Mouse (Mus musculus) gonadal fat pad, adult 2 months (tissue): ENCODE data around the gene Katnbl1. TPM values are rescaled to one million over a fixed set of nuclear protein-coding genes. Genes with fewer than 3 reads are reported as not detected.
"Not testable (repeated sequence)": the region's sequence is repeated elsewhere in the genome, so short reads cannot be mapped to it uniquely, and the experiment has no call there.

Experiments used
- DNase-seq: peaks from one replicate; pipeline ENCODE4 v3.0.0-alpha.2; 2012; ENCODE audit warnings: low read depth
- polyA plus RNA-seq: library from polyadenylated mRNA; depleted of rRNA; stranded (reverse); fragments of >200 nt; gene quantifications from 2 replicates; pipeline ENCODE4 v1.2.3, GENCODE M21; 2012

The Katnbl1 gene
- polyA plus RNA-seq, 1 experiment = 3.8 TPM

GRCm38 (mm10) chr2:112392689-112393088 is 13.7 kb downstream of the Katnbl1 start:
- DNase-seq = no peak

GRCm38 (mm10) chr2:112393958-112394357 is 14.9 kb downstream of the Katnbl1 start:
- no peak for DNase-seq

GRCm38 (mm10) chr2:112396649-112397048 is 17.6 kb downstream of the Katnbl1 start:
- DNase-seq = no peak

GRCm38 (mm10) chr2:112407030-112407429 is 28.0 kb downstream of the Katnbl1 start:
- no peak for DNase-seq

GRCm38 (mm10) chr2:112425308-112425707 is 46.3 kb downstream of the Katnbl1 start:
- DNase-seq = no peak

- DNase-seq = not testable (repeated sequence)
Observed at GRCm38 (mm10) chr2:112428534-112428933, 49.5 kb downstream of the Katnbl1 start.

- no peak for DNase-seq
Observed at GRCm38 (mm10) chr2:112429665-112430064, 50.7 kb downstream of the Katnbl1 start.

GRCm38 (mm10) chr2:112430403-112430802 is 51.4 kb downstream of the Katnbl1 start:
- DNase-seq = no peak

GRCm38 (mm10) chr2:112432523-112432922 is 53.5 kb downstream of the Katnbl1 start:
- DNase-seq = no peak

- no peak for DNase-seq
Observed at GRCm38 (mm10) chr2:112433359-112433758, 54.3 kb downstream of the Katnbl1 start.

GRCm38 (mm10) chr2:112436292-112436691 is 57.3 kb downstream of the Katnbl1 start:
- no peak for DNase-seq

GRCm38 (mm10) chr2:112437589-112437988 is 58.6 kb downstream of the Katnbl1 start:
- DNase-seq = no peak

GRCm38 (mm10) chr2:112443491-112443890 is 64.5 kb downstream of the Katnbl1 start:
- DNase-seq = no peak

GRCm38 (mm10) chr2:112445511-112445910 is 66.5 kb downstream of the Katnbl1 start:
- DNase-seq = no peak

- DNase-seq = not testable (repeated sequence)
Observed at GRCm38 (mm10) chr2:112448046-112448445, 69.0 kb downstream of the Katnbl1 start.

GRCm38 (mm10) chr2:112448510-112449059 is 69.6 kb downstream of the Katnbl1 start:
- DNase-seq = no peak

GRCm38 (mm10) chr2:112449597-112450296 is 70.7 kb downstream of the Katnbl1 start:
- no peak for DNase-seq

- not testable (repeated sequence) for DNase-seq
Observed at GRCm38 (mm10) chr2:112452513-112452912, 73.5 kb downstream of the Katnbl1 start.

GRCm38 (mm10) chr2:112454125-112454861 is 75.3 kb downstream of the Katnbl1 start:
- no peak for DNase-seq

GRCm38 (mm10) chr2:112454862-112455564 is 76.0 kb downstream of the Katnbl1 start, which contains the start of gene Emc7:
Emc7 (plus strand) TSS chr2:112454997.
- DNase-seq = no peak

GRCm38 (mm10) chr2:112460557-112460956 is 81.5 kb downstream of the Katnbl1 start:
- DNase-seq = no peak
